Mouse (Mus musculus): Measurements from ENCODE around the gene Pdk4. TPM values are rescaled to one million over a fixed set of nuclear protein-coding genes. Genes with fewer than 3 reads are reported as not detected.

Pdk4 gene
- polyA plus RNA-seq, 2 experiments, result 2.4 to 3.3 TPM

- Histone ChIP-seq H3K4me2 (replicated peaks; ENCODE audit: low read depth, low read length, severe bottlenecking) (no peak overlapping the region), H3K9me3 (ENCODE audit: control insufficient read depth, low read length) (no peaks in the 10 kb centered on the region), H3K4me3 (replicated peaks; ENCODE audit: low read length) (no peak overlapping the region), H3K36me3 (ENCODE audit: control insufficient read depth, insufficient read depth, low read length) (no peaks in the 10 kb centered on the region), H3K4me1 (ENCODE audit: control insufficient read depth, insufficient read depth, low read length) (no peaks in the 10 kb centered on the region), H3K9ac (ENCODE audit: low read depth, low read length, severe bottlenecking) (no peak overlapping the region), H3K27me3 (ENCODE audit: control insufficient read depth, insufficient read depth, low read length) (no peaks in the 10 kb centered on the region), H3K27ac (replicated peaks; ENCODE audit: low read depth, low read length) (no peak overlapping the region)
- 84% methylated on average over 10 of the region's 10 CpGs for WGBS
- DNase-seq (ENCODE audit: low spot score) (no peak), ATAC-seq (ENCODE audit: low FRiP score, low read depth) (no peak)
- no peak for TF ChIP-seq POLR2A (IDR thresholded peaks at IDR 0.05; ENCODE audit: borderline replicate concordance, extremely low read depth, insufficient read depth, insufficient read length)
Measured at GRCm38 (mm10) chr6:5470480-5471318, 25.4 kb downstream of the Pdk4 start.

GRCm38 (mm10) chr6:5455836-5456235 is 40.3 kb downstream of the Pdk4 start:
- no peak overlapping the region for H3K27ac ChIP-seq (replicated peaks; ENCODE audit: low read depth, low read length)

GRCm38 (mm10) chr6:5449878-5450277 is 46.2 kb downstream of the Pdk4 start:
- H3K4me3 ChIP-seq (replicated peaks; ENCODE audit: low read length), result no peak overlapping the region
- DNase-seq (ENCODE audit: low spot score), result no peak
- H3K9me3 ChIP-seq (ENCODE audit: control insufficient read depth, low read length), result no peaks in the 10 kb centered on the region
- no peak overlapping the region for H3K4me2 ChIP-seq (replicated peaks; ENCODE audit: low read depth, low read length, severe bottlenecking)
- H3K9ac ChIP-seq (ENCODE audit: low read depth, low read length, severe bottlenecking), result no peak overlapping the region
- H3K4me1 ChIP-seq (ENCODE audit: control insufficient read depth, insufficient read depth, low read length), result peaks cover 4% of the 10 kb centered on the region; the same call in 1 of the 2 replicates
- no peaks in the 10 kb centered on the region for H3K27me3 ChIP-seq (ENCODE audit: control insufficient read depth, insufficient read depth, low read length)
- no peak for TF ChIP-seq POLR2A (IDR thresholded peaks at IDR 0.05; ENCODE audit: borderline replicate concordance, extremely low read depth, insufficient read depth, insufficient read length)
- WGBS, result 84% methylated on average over 5 of the region's 5 CpGs
- H3K36me3 ChIP-seq (ENCODE audit: control insufficient read depth, insufficient read depth, low read length), result no peaks in the 10 kb centered on the region
- no peak for ATAC-seq (ENCODE audit: low FRiP score, low read depth)
- no peak overlapping the region for H3K27ac ChIP-seq (replicated peaks; ENCODE audit: low read depth, low read length)

More at GRCm38 (mm10) chr6:5455836-5456235, 40.3 kb downstream of the Pdk4 start:
- no peaks in the 10 kb centered on the region for H3K36me3 ChIP-seq (ENCODE audit: control insufficient read depth, insufficient read depth, low read length)
- no peak overlapping the region for H3K4me2 ChIP-seq (replicated peaks; ENCODE audit: low read depth, low read length, severe bottlenecking)
- no peak overlapping the region for H3K9ac ChIP-seq (ENCODE audit: low read depth, low read length, severe bottlenecking)
- ATAC-seq (ENCODE audit: low FRiP score, low read depth) (no peak), DNase-seq (ENCODE audit: low spot score) (no peak)
- 77% methylated on average over 3 of the region's 3 CpGs for WGBS
- H3K9me3 ChIP-seq (ENCODE audit: control insufficient read depth, low read length), result no peaks in the 10 kb centered on the region
- H3K4me1 ChIP-seq (ENCODE audit: control insufficient read depth, insufficient read depth, low read length), result peaks cover 2% of the 10 kb centered on the region; the same call in 1 of the 2 replicates
- H3K27me3 ChIP-seq (ENCODE audit: control insufficient read depth, insufficient read depth, low read length), result no peaks in the 10 kb centered on the region
- H3K4me3 ChIP-seq (replicated peaks; ENCODE audit: low read length), result no peak overlapping the region
- no peak for TF ChIP-seq POLR2A (IDR thresholded peaks at IDR 0.05; ENCODE audit: borderline replicate concordance, extremely low read depth, insufficient read depth, insufficient read length)

GRCm38 (mm10) chr6:5448396-5448795 is 47.7 kb downstream of the Pdk4 start:
- WGBS, result 69% methylated on average over 4 of the region's 4 CpGs
- DNase-seq (ENCODE audit: low spot score) (no peak), ATAC-seq (ENCODE audit: low FRiP score, low read depth) (no peak)
- no peak for TF ChIP-seq POLR2A (IDR thresholded peaks at IDR 0.05; ENCODE audit: borderline replicate concordance, extremely low read depth, insufficient read depth, insufficient read length)
- Histone ChIP-seq H3K4me1 (ENCODE audit: control insufficient read depth, insufficient read depth, low read length) (peaks cover 8% of the 10 kb centered on the region), H3K9ac (ENCODE audit: low read depth, low read length, severe bottlenecking) (no peak overlapping the region), H3K4me2 (replicated peaks; ENCODE audit: low read depth, low read length, severe bottlenecking) (no peak overlapping the region), H3K36me3 (ENCODE audit: control insufficient read depth, insufficient read depth, low read length) (no peaks in the 10 kb centered on the region), H3K4me3 (replicated peaks; ENCODE audit: low read length) (no peak overlapping the region), H3K27ac (replicated peaks; ENCODE audit: low read depth, low read length) (no peak overlapping the region), H3K27me3 (ENCODE audit: control insufficient read depth, insufficient read depth, low read length) (no peaks in the 10 kb centered on the region), H3K9me3 (ENCODE audit: control insufficient read depth, low read length) (no peaks in the 10 kb centered on the region)

GRCm38 (mm10) chr6:5447546-5447945 is 48.6 kb downstream of the Pdk4 start:
- no peak overlapping the region for H3K4me3 ChIP-seq (replicated peaks; ENCODE audit: low read length)
- WGBS, result 75% methylated on average over 6 of the region's 6 CpGs
- DNase-seq (ENCODE audit: low spot score) (no peak), ATAC-seq (ENCODE audit: low FRiP score, low read depth) (no peak)
- peaks cover 15% of the 10 kb centered on the region for H3K4me1 ChIP-seq (ENCODE audit: control insufficient read depth, insufficient read depth, low read length)
- H3K36me3 ChIP-seq (ENCODE audit: control insufficient read depth, insufficient read depth, low read length), result no peaks in the 10 kb centered on the region
- H3K9me3 ChIP-seq (ENCODE audit: control insufficient read depth, low read length), result no peaks in the 10 kb centered on the region
- H3K4me2 ChIP-seq (replicated peaks; ENCODE audit: low read depth, low read length, severe bottlenecking), result no peak overlapping the region
- no peak for TF ChIP-seq POLR2A (IDR thresholded peaks at IDR 0.05; ENCODE audit: borderline replicate concordance, extremely low read depth, insufficient read depth, insufficient read length)
- H3K9ac ChIP-seq (ENCODE audit: low read depth, low read length, severe bottlenecking), result no peak overlapping the region
- H3K27ac ChIP-seq (replicated peaks; ENCODE audit: low read depth, low read length), result no peak overlapping the region
- no peaks in the 10 kb centered on the region for H3K27me3 ChIP-seq (ENCODE audit: control insufficient read depth, insufficient read depth, low read length)
